In genomic region chr19:3368276-3368675, GRCm38 (mm10) we compare ENCODE assay signal across 1 mouse cellular context.
TF ChIP-seq lines count a peak whose summit lies in the region.

No protein-coding gene starts in this region.

TF ChIP-seq in MEL, 35 proteins besides CTCF, POLR2A, EP300 and RAD21:
- TF ChIP-seq GABPA (IDR thresholded peaks at IDR 0.05; ENCODE audit: low read depth, low read length) (no peak), MYC (IDR thresholded peaks at IDR 0.05; ENCODE audit: low read depth, low read length) (no peak), POLR2AphosphoS2 (IDR thresholded peaks at IDR 0.05; ENCODE audit: low read length) (no peak), MXI1 (IDR thresholded peaks at IDR 0.05; ENCODE audit: low read depth, low read length) (no peak), TAL1 (IDR thresholded peaks at IDR 0.05; ENCODE audit: low read length) (no peak)
